Mouse (Mus musculus): ENCODE measurements around the gene Cdhr5.

- TF ChIP-seq CTCF (IDR thresholded peaks at IDR 0.05; ENCODE audit: control insufficient read depth, insufficient read depth, low read length) (no peak), POLR2A (IDR thresholded peaks at IDR 0.05; ENCODE audit: borderline replicate concordance, control insufficient read depth, low read depth, low read length) (no peak)
Observed at GRCm38 (mm10) chr7:141231551-141231950, 45.0 kb downstream of the Cdhr5 start.
